Mouse (Mus musculus) limb, embryonic 13.5 days (tissue): ENCODE results near the gene Atf3. TPM values are rescaled to one million over a fixed set of nuclear protein-coding genes. Genes with fewer than 3 reads are reported as not detected.

Experiments used
- ATAC-seq: fragments of 200-750 bp; cut with Nextera tagmentation; 2 replicates; pipeline ENCODE4 v1.8.0; 2017; ENCODE audit warnings: low read depth, moderate number of reproducible peaks, moderate TSS enrichment; ENCODE audit not compliant: low FRiP score
- H3K27ac ChIP-seq: fragments of 300-500 bp; sonication (generic); 2 replicates; pipeline ENCODE4 v1.5.1; 2015; ENCODE audit warnings: inconsistent platforms, mild to moderate bottlenecking, moderate library complexity
- H3K27me3 ChIP-seq: fragments of 300-500 bp; sonication (generic); 2 replicates; pipeline ENCODE4 v1.6.1; 2015; ENCODE audit warnings: mild to moderate bottlenecking, inconsistent platforms
- H3K36me3 ChIP-seq: fragments of 300-500 bp; sonication (generic); 2 replicates; pipeline ENCODE4 v1.6.1; 2015; ENCODE audit warnings: inconsistent platforms, mild to moderate bottlenecking, moderate library complexity
- H3K4me1 ChIP-seq: fragments of 300-500 bp; sonication (generic); 2 replicates; pipeline ENCODE4 v1.6.1; 2015; ENCODE audit warnings: inconsistent platforms
- H3K4me2 ChIP-seq: fragments of 300-500 bp; sonication (generic); replicated peaks from 2 replicates; pipeline ENCODE4 v1.6.1; 2015; ENCODE audit warnings: inconsistent platforms, mild to moderate bottlenecking, moderate library complexity
- H3K4me3 ChIP-seq: fragments of 300-500 bp; sonication (generic); 2 replicates; pipeline ENCODE4 v1.5.1; 2015; ENCODE audit warnings: moderate library complexity, mild to moderate bottlenecking, inconsistent platforms
- H3K9ac ChIP-seq: fragments of 300-500 bp; sonication (generic); 2 replicates; pipeline ENCODE4 v1.6.1; 2015; ENCODE audit warnings: mild to moderate bottlenecking, inconsistent platforms
- H3K9me3 ChIP-seq: fragments of 300-500 bp; sonication (generic); 2 replicates; pipeline ENCODE4 v1.6.1; 2016; ENCODE audit warnings: inconsistent platforms
- WGBS: fragments of 180-500 bp; shearing (Covaris S2); methylation state at CpG from one replicate; pipeline ENCODE4 v1.1.7; 2015; 5-methylcytosine and 5-hydroxymethylcytosine counted together
- polyA plus RNA-seq: library from polyadenylated mRNA; unstranded; fragments of >200 nt; fragmentation: Nextera tagmentation; extraction: Ambion mirVana; gene quantifications from 2 replicates; pipeline ENCODE4 v1.2.1, GENCODE M21; 2015

Atf3 gene
- polyA plus RNA-seq, 1 experiment from 2014 or later, result 4.3 TPM

- Histone ChIP-seq H3K4me1 (no peaks in the 10 kb centered on the region), H3K27me3 (no peaks in the 10 kb centered on the region), H3K36me3 (no peaks in the 10 kb centered on the region), H3K4me3 (no peak overlapping the region), H3K9ac (no peak overlapping the region), H3K9me3 (no peaks in the 10 kb centered on the region), H3K4me2 (no peak overlapping the region), H3K27ac (no peak overlapping the region)
- 66% methylated on average over 2 of the region's 2 CpGs for WGBS
- no peak for ATAC-seq
Observed at GRCm38 (mm10) chr1:191203496-191203895, 14.3 kb downstream of the Atf3 start.

- WGBS, result 78% methylated on average over 11 of the region's 11 CpGs
Observed at GRCm38 (mm10) chr1:191202208-191202952, 15.5 kb downstream of the Atf3 start.

GRCm38 (mm10) chr1:191200816-191201602 is 16.8 kb downstream of the Atf3 start:
- no peak overlapping the region for H3K4me2 ChIP-seq
- WGBS, result 86% methylated on average over 9 of the region's 9 CpGs
- H3K9me3 ChIP-seq, result no peaks in the 10 kb centered on the region
- ATAC-seq, result no peak
- H3K36me3 ChIP-seq, result no peaks in the 10 kb centered on the region
- H3K27ac ChIP-seq, result no peak overlapping the region
- no peak overlapping the region for H3K9ac ChIP-seq
- no peak overlapping the region for H3K4me3 ChIP-seq
- H3K4me1 ChIP-seq, result no peaks in the 10 kb centered on the region
- no peaks in the 10 kb centered on the region for H3K27me3 ChIP-seq

More at GRCm38 (mm10) chr1:191202208-191202952, 15.5 kb downstream of the Atf3 start:
- Histone ChIP-seq H3K9me3 (no peaks in the 10 kb centered on the region), H3K4me1 (no peaks in the 10 kb centered on the region), H3K36me3 (no peaks in the 10 kb centered on the region), H3K27ac (no peak overlapping the region), H3K4me2 (no peak overlapping the region), H3K9ac (no peak overlapping the region), H3K4me3 (no peak overlapping the region), H3K27me3 (no peaks in the 10 kb centered on the region)
- ATAC-seq, result no peak

- no peaks in the 10 kb centered on the region for H3K36me3 ChIP-seq
- no peak overlapping the region for H3K4me3 ChIP-seq
- WGBS, result 72% methylated on average over 7 of the region's 7 CpGs
- no peak overlapping the region for H3K9ac ChIP-seq
- H3K4me1 ChIP-seq, result no peaks in the 10 kb centered on the region
- no peak overlapping the region for H3K27ac ChIP-seq
- no peak overlapping the region for H3K4me2 ChIP-seq
- no peak for ATAC-seq
- H3K27me3 ChIP-seq, result peaks cover 4% of the 10 kb centered on the region; the same call in 1 of the 2 replicates
- no peaks in the 10 kb centered on the region for H3K9me3 ChIP-seq
Observed at GRCm38 (mm10) chr1:191197916-191198315, 19.9 kb downstream of the Atf3 start.

GRCm38 (mm10) chr1:191196016-191196415 is 21.8 kb downstream of the Atf3 start:
- ATAC-seq, result no peak
- no peak overlapping the region for H3K4me2 ChIP-seq
- no peak overlapping the region for H3K4me3 ChIP-seq
- no peaks in the 10 kb centered on the region for H3K36me3 ChIP-seq
- H3K9ac ChIP-seq, result no peak overlapping the region
- H3K9me3 ChIP-seq, result no peaks in the 10 kb centered on the region
- H3K4me1 ChIP-seq, result no peaks in the 10 kb centered on the region
- H3K27me3 ChIP-seq, result peaks cover 18% of the 10 kb centered on the region
- H3K27ac ChIP-seq, result no peak overlapping the region
- WGBS, result 92% methylated on average over 6 of the region's 6 CpGs

GRCm38 (mm10) chr1:191193657-191194424 is 24.0 kb downstream of the Atf3 start:
- Histone ChIP-seq H3K9ac (no peak overlapping the region), H3K27ac (no peak overlapping the region), H3K4me3 (no peak overlapping the region), H3K9me3 (no peaks in the 10 kb centered on the region), H3K27me3 (peaks cover 39% of the 10 kb centered on the region), H3K4me1 (no peaks in the 10 kb centered on the region), H3K36me3 (no peaks in the 10 kb centered on the region), H3K4me2 (no peak overlapping the region)
- 39% methylated on average over 14 of the region's 14 CpGs for WGBS
- ATAC-seq, result no peak

- no peak overlapping the region for H3K9ac ChIP-seq
- ATAC-seq, result no peak
- 86% methylated on average over 6 of the region's 6 CpGs for WGBS
- no peaks in the 10 kb centered on the region for H3K4me1 ChIP-seq
- H3K9me3 ChIP-seq, result no peaks in the 10 kb centered on the region
- no peak overlapping the region for H3K4me2 ChIP-seq
- no peaks in the 10 kb centered on the region for H3K36me3 ChIP-seq
- H3K27ac ChIP-seq, result no peak overlapping the region
- H3K4me3 ChIP-seq, result no peak overlapping the region
- peaks cover 50% of the 10 kb centered on the region for H3K27me3 ChIP-seq
Observed at GRCm38 (mm10) chr1:191192751-191193150, 25.1 kb downstream of the Atf3 start.

GRCm38 (mm10) chr1:191192213-191192612 is 25.6 kb downstream of the Atf3 start:
- no peaks in the 10 kb centered on the region for H3K4me1 ChIP-seq

GRCm38 (mm10) chr1:191189671-191190372 is 28.0 kb downstream of the Atf3 start:
- Histone ChIP-seq H3K9ac (no peak overlapping the region), H3K4me3 (no peak overlapping the region), H3K36me3 (no peaks in the 10 kb centered on the region), H3K27ac (no peak overlapping the region), H3K4me2 (no peak overlapping the region), H3K4me1 (peaks cover 17% of the 10 kb centered on the region), H3K27me3 (peaks cover 79% of the 10 kb centered on the region), H3K9me3 (no peaks in the 10 kb centered on the region)
- ATAC-seq, result no peak
- 47% methylated on average over 6 of the region's 6 CpGs for WGBS

More at GRCm38 (mm10) chr1:191192213-191192612, 25.6 kb downstream of the Atf3 start:
- Histone ChIP-seq H3K27me3 (peaks cover 55% of the 10 kb centered on the region), H3K27ac (no peak overlapping the region), H3K4me3 (no peak overlapping the region), H3K9me3 (no peaks in the 10 kb centered on the region), H3K4me2 (no peak overlapping the region), H3K36me3 (no peaks in the 10 kb centered on the region), H3K9ac (no peak overlapping the region)
- no peak for ATAC-seq
- WGBS, result 54% methylated on average over 6 of the region's 6 CpGs

- WGBS, result 6% methylated on average over 7 of the region's 7 CpGs
- no peaks in the 10 kb centered on the region for H3K36me3 ChIP-seq
- peak overlapping the region; percentile 100 for H3K4me2 ChIP-seq
- H3K9me3 ChIP-seq, result no peaks in the 10 kb centered on the region
- no peak overlapping the region for H3K27ac ChIP-seq
- peaks cover 34% of the 10 kb centered on the region for H3K4me1 ChIP-seq
- no peak for ATAC-seq
- H3K9ac ChIP-seq, result no peak overlapping the region
- no peak overlapping the region for H3K4me3 ChIP-seq
- peaks cover 84% of the 10 kb centered on the region for H3K27me3 ChIP-seq
Observed at GRCm38 (mm10) chr1:191186386-191186770, 31.5 kb downstream of the Atf3 start.

- Histone ChIP-seq H3K9ac (no peak overlapping the region), H3K4me1 (peaks cover 37% of the 10 kb centered on the region), H3K27me3 (peaks cover 85% of the 10 kb centered on the region), H3K36me3 (no peaks in the 10 kb centered on the region), H3K4me2 (peak overlapping the region; percentile 100), H3K9me3 (no peaks in the 10 kb centered on the region), H3K27ac (no peak overlapping the region), H3K4me3 (peak overlapping the region; percentile 62)
- ATAC-seq, result no peak
- 1% methylated on average over 16 of the region's 16 CpGs for WGBS
Observed at GRCm38 (mm10) chr1:191185761-191186385, 32.0 kb downstream of the Atf3 start.
